Mouse (Mus musculus) thymus, adult 2 months (tissue): ENCODE measurements around the gene Ier2. TPM values are rescaled to one million over a fixed set of nuclear protein-coding genes. Genes with fewer than 3 reads are reported as not detected.

Experiments used
- DNase-seq: peaks from one replicate; pipeline ENCODE4 v3.0.0; 2021
- H3K27ac ChIP-seq: fragments of 200-500 bp; 2 replicates; pipeline ENCODE4 v1.5.1; 2012; ENCODE audit warnings: low read length, control low read depth; ENCODE audit not compliant: control insufficient read depth, insufficient read depth
- H3K27me3 ChIP-seq: fragments of 200-500 bp; 2 replicates; pipeline ENCODE4 v1.6.1; 2012; ENCODE audit warnings: mild to moderate bottlenecking, low read length, moderate library complexity, mixed read lengths; ENCODE audit not compliant: control insufficient read depth, insufficient read depth
- H3K36me3 ChIP-seq: fragments of 200-500 bp; 2 replicates; pipeline ENCODE4 v1.6.1; 2012; ENCODE audit warnings: mild to moderate bottlenecking, low read length, moderate library complexity; ENCODE audit not compliant: control insufficient read depth, insufficient read depth
- H3K4me1 ChIP-seq: fragments of 200-500 bp; replicated peaks from 2 replicates; pipeline ENCODE4 v1.6.1; 2012; ENCODE audit warnings: low read length; ENCODE audit not compliant: control insufficient read depth, insufficient read depth
- H3K4me3 ChIP-seq: fragments of 200-500 bp; 2 replicates; pipeline ENCODE4 v1.5.1; 2012; ENCODE audit warnings: mild to moderate bottlenecking, low read length, control low read depth, moderate library complexity; ENCODE audit not compliant: control insufficient read depth, insufficient read depth
- CTCF ChIP-seq: fragments of 200-500 bp; IDR thresholded peaks from 2 replicates; pipeline ENCODE4 v1.5.1; 2012; ENCODE audit warnings: mild to moderate bottlenecking, control low read depth, low read length, moderate library complexity, borderline replicate concordance; ENCODE audit not compliant: control insufficient read depth, poor library complexity, insufficient read depth; ENCODE audit errors: extremely low read depth
- POLR2A ChIP-seq: fragments of 200-500 bp; IDR thresholded peaks from 2 replicates; pipeline ENCODE4 v1.6.1; 2012; ENCODE audit warnings: mild to moderate bottlenecking, low read length, control low read depth, moderate library complexity; ENCODE audit not compliant: control insufficient read depth, poor library complexity, insufficient read depth; ENCODE audit errors: extremely low read depth
- WGBS: fragments of 180-500 bp; shearing (Covaris S2); methylation state at CpG from one replicate; pipeline ENCODE4 v1.1.7; 2018; 5-methylcytosine and 5-hydroxymethylcytosine counted together
- polyA plus RNA-seq: library from polyadenylated mRNA; depleted of rRNA; stranded (reverse); fragments of >200 nt; gene quantifications from 2 replicates; pipeline ENCODE4 v1.2.3, GENCODE M21; 2012

The Ier2 gene
- polyA plus RNA-seq, 1 experiment = 29.2 TPM

DNA sequence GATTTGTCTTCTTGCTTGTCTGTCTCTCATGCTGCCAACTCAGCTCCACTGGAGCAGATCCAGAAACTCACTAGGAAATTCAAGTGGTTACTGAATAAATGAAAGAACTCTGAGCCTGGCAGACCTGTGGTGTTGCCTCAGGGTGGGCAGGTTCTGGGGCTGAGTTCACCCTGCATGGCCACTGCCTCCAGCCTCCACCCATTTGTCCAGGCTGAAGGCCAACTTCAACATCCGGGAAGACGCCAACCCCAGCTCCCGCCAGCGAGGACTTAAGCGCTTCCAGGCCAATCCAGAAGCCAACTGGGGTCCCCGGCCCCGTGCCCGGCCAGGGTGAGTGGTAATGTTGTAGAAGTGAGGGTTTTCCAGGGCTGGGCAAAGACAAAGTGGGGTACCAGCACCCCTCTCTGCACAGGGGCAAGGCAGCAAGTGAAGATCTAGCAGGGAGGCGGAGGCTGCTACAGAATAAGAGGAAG is 36.3 kb upstream of the Ier2 start:
- 83% methylated on average over 9 of the region's 9 CpGs for WGBS
- no peaks in the 10 kb centered on the region for H3K36me3 ChIP-seq
- no peak for DNase-seq
- TF ChIP-seq POLR2A (no peak), CTCF (no peak)
- H3K4me3 ChIP-seq = no peak overlapping the region
- peaks cover 48% of the 10 kb centered on the region for H3K4me1 ChIP-seq
- H3K27me3 ChIP-seq = no peaks in the 10 kb centered on the region
- H3K27ac ChIP-seq = peak overlapping the region; percentile 86

DNA sequence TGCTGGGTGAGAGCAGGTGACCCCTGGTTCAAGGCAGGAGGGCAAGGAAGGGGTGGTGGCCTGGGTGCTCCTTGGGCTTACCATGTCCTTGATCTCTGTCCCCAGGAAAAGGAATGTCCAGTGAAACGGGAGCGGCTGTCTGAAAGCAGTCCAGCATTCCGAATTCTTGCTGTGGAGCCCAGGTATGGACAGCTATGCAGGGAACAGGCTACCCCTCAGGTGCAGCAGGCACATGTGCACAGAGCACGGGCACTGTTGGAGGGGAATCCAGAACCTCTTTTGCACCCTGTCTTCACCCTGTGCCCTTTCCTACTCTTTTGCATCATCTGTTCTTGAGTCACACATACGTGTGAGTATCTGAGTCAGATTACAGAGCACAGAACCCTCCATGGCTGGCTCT is 35.6 kb upstream of the Ier2 start:
- 97% methylated on average over 5 of the region's 5 CpGs for WGBS
- no peaks in the 10 kb centered on the region for H3K27me3 ChIP-seq
- H3K27ac ChIP-seq = no peak overlapping the region

GRCm38 (mm10) chr8:84697166-84698130 is 34.8 kb upstream of the Ier2 start:
- H3K27ac ChIP-seq = no peak overlapping the region
- H3K4me3 ChIP-seq = no peak overlapping the region
- no peaks in the 10 kb centered on the region for H3K27me3 ChIP-seq
- TF ChIP-seq CTCF = no peak
- no peak for TF ChIP-seq POLR2A
- 79% methylated on average over 14 of the region's 14 CpGs for WGBS
- no peaks in the 10 kb centered on the region for H3K36me3 ChIP-seq
- H3K4me1 ChIP-seq = peaks cover 35% of the 10 kb centered on the region
- DNase-seq = peak; percentile 64

More for the DNA sequence above, 35.6 kb upstream of the Ier2 start:
- no peak for DNase-seq
- no peak overlapping the region for H3K4me3 ChIP-seq
- TF ChIP-seq POLR2A = no peak
- no peak for TF ChIP-seq CTCF
- no peaks in the 10 kb centered on the region for H3K36me3 ChIP-seq
- H3K4me1 ChIP-seq = peaks cover 42% of the 10 kb centered on the region

DNA sequence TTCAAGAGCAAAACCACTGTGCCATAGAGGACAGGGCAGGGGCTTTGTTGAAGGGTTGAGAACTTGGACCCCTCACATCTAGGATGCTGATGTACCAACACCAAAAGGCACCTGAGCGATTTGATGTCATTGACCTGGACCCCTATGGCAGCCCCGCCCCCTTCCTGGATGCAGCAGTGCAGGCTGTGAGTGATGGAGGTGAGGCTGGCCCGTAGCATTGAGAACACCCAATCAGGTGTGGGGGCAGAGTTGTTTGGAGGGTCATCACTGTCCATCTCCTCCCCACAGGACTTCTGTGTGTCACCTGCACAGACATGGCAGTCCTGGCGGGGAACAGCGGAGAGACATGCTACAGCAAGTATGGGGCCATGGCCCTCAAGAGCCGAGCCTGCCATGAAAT is 32.5 kb upstream of the Ier2 start:
- H3K27ac ChIP-seq = no peak overlapping the region
- DNase-seq = no peak
- no peak for TF ChIP-seq CTCF
- TF ChIP-seq POLR2A = no peak
- peaks cover 16% of the 10 kb centered on the region for H3K4me1 ChIP-seq
- no peaks in the 10 kb centered on the region for H3K27me3 ChIP-seq
- H3K4me3 ChIP-seq = no peak overlapping the region
- 95% methylated on average over 6 of the region's 6 CpGs for WGBS
- no peaks in the 10 kb centered on the region for H3K36me3 ChIP-seq

DNA sequence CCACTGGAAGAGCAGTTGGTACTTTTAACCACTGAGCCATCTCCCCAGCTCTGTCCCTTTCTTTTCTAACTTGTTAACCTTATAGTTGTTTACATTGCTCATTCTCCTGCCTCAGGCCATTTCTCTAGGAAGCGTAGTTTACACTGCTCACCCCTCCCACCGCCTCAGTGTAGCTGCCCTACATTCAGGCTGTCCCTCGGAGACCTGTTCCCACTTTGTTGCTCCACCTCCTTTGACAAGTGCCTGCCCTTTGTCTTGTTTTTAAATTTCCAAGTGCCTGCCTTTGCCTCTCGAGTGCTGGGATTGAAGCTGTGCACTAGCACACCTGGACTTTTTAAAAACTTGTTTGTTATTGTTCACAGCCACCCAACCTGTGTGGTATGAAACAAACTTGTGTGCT is 30.7 kb upstream of the Ier2 start:
- Histone ChIP-seq H3K27ac (no peak overlapping the region), H3K36me3 (no peaks in the 10 kb centered on the region), H3K27me3 (no peaks in the 10 kb centered on the region), H3K4me3 (no peak overlapping the region), H3K4me1 (peaks cover 6% of the 10 kb centered on the region)
- no peak for DNase-seq
- 92% methylated on average over 4 of the region's 4 CpGs for WGBS
- TF ChIP-seq CTCF (no peak), POLR2A (no peak)

- H3K4me3 ChIP-seq = peak overlapping the region; percentile 44
- H3K4me1 ChIP-seq = peaks cover 16% of the 10 kb centered on the region
- under 1% methylated on average over 47 of the region's 47 CpGs for WGBS
- H3K27ac ChIP-seq = no peak overlapping the region
- no peak for TF ChIP-seq CTCF
- 0 out of 2 replicates have a peak, but pooled peaks have one; percentile 17 for TF ChIP-seq POLR2A
- H3K27me3 ChIP-seq = no peaks in the 10 kb centered on the region
- no peaks in the 10 kb centered on the region for H3K36me3 ChIP-seq
- DNase-seq = peak; percentile 90
Observed at GRCm38 (mm10) chr8:84689091-84689915, 26.7 kb upstream of the Ier2 start.

DNA sequence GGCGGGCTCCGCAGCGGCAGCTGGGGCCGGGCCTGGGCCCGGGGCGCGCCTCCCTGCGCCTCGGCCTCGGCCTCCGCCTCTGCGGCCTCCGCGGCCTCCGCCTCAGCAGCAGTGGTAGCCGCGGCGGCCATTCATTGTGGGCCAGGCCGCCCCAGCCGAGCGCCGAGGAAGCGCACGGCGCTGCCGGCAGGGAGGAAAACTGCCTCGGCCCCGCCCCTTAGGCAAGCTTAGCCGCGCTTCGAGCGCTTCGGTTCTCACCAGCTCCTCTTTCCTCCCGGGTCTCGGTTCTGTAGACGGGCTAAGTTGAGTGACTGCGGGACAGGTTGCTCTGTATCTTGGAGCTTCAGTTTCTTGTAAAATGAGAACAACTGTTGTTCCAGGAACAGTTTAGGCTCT is 25.1 kb upstream of the Ier2 start, which contains the start of gene Nacc1:
Gene Nacc1 (minus strand): TSS at position 158 of the 396 bp plus-strand sequence.
- H3K27me3 ChIP-seq = no peaks in the 10 kb centered on the region
- H3K4me3 ChIP-seq = peak within 1 kb of the TSS; percentile 97
- peak; percentile 61 for TF ChIP-seq POLR2A
- TF ChIP-seq CTCF = peak; percentile 50; the same call in 1 of the 2 replicates
- H3K4me1 ChIP-seq = peaks cover 16% of the 10 kb centered on the region
- 0% methylated on average over 26 of the region's 37 CpGs for WGBS
- peak within 1 kb of the TSS; percentile 2; the same call in 1 of the 2 replicates for H3K27ac ChIP-seq
- H3K36me3 ChIP-seq = no peaks in the 10 kb centered on the region
- DNase-seq = peak; percentile 90
